Mouse (Mus musculus): ENCODE measurements around the gene Ivd. TPM values are rescaled to one million over a fixed set of nuclear protein-coding genes. Genes with fewer than 3 reads are reported as not detected.

The Ivd gene
- total and polyA plus RNA-seq, 3 experiments: 25.5 to 29.3 (median 27.6) TPM

- Histone ChIP-seq H3K4me3 (replicated peaks in 1 of 3; ENCODE audit: low read depth in 2 of 3, low read length in 2 of 3, poor library complexity in 1 of 3) (no peak overlapping the region), H3K79me2 (replicated peaks; ENCODE audit: control insufficient read depth, extremely low read depth, insufficient read depth, poor library complexity, severe bottlenecking) (no peaks in the 10 kb centered on the region), H3K4me2 (ENCODE audit: insufficient read depth, low read depth, poor library complexity, severe bottlenecking) (no peak overlapping the region), H3K27me3 (replicated peaks) (no peaks in the 10 kb centered on the region), H3K27ac (ENCODE audit: insufficient read depth, low read depth) (no peak overlapping the region), H3K9ac (ENCODE audit: insufficient read depth, low read depth) (no peak overlapping the region), H3K9me3 (replicated peaks; ENCODE audit: low read length) (no peaks in the 10 kb centered on the region), H3K36me3 (replicated peaks in 1 of 2; ENCODE audit: control insufficient read depth in 1 of 2, insufficient read depth in 1 of 2, low read length in 1 of 2) (peaks cover 51 to 78% of the 10 kb centered on the region in 2 experiments), H3K4me1 (ENCODE audit: control insufficient read depth in 1 of 2, insufficient read depth in 2 of 2) (no peaks in the 10 kb centered on the region)
- in situ Hi-C loops (cut with MboI; ENCODE audit: low pct_ligation_motif_present, low pct_unique_long_range_greater_than_20kb, low sequenced_read_pairs) (no loop called here), dilution Hi-C loops (cut with MboI; ENCODE audit: extremely low pct_ligation_motif_present, extremely low pct_unique_long_range_greater_than_20kb, low sequenced_read_pairs) (no loop called here)
- TF ChIP-seq ZMIZ1 (IDR thresholded peaks at IDR 0.05; ENCODE audit: low read depth, low read length) (no peak), GABPA (IDR thresholded peaks at IDR 0.05; ENCODE audit: insufficient replicate concordance, low read depth, low read length) (no peak)
- DNase-seq (ENCODE audit: extremely low read depth): no peak
Measured at GRCm38 (mm10) chr2:118834061-118834460, 27.7 kb upstream of the Ivd start.

- no peak overlapping the region for H3K27ac ChIP-seq (ENCODE audit: insufficient read depth, low read depth)
- no peaks in the 10 kb centered on the region for H3K79me2 ChIP-seq (replicated peaks; ENCODE audit: control insufficient read depth, extremely low read depth, insufficient read depth, poor library complexity, severe bottlenecking)
- in situ Hi-C loops (cut with MboI; ENCODE audit: low pct_ligation_motif_present, low pct_unique_long_range_greater_than_20kb, low sequenced_read_pairs) (no loop called here), dilution Hi-C loops (cut with MboI; ENCODE audit: extremely low pct_ligation_motif_present, extremely low pct_unique_long_range_greater_than_20kb, low sequenced_read_pairs) (no loop called here)
- no peak for TF ChIP-seq TBP (conservative IDR thresholded peaks at IDR 0.05; ENCODE audit: low read depth, low read length)
- no peak for TF ChIP-seq NELFE (IDR thresholded peaks at IDR 0.05; ENCODE audit: low read depth, low read length)
- no peak for TF ChIP-seq USF1 (IDR thresholded peaks at IDR 0.05; ENCODE audit: low read depth, low read length)
- no peak for TF ChIP-seq SIN3A (IDR thresholded peaks at IDR 0.05; ENCODE audit: low read length)
- TF ChIP-seq IRF4 (IDR thresholded peaks at IDR 0.05; ENCODE audit: low read depth, low read length): no peak
- TF ChIP-seq CHD2 (IDR thresholded peaks at IDR 0.05; ENCODE audit: low read length): no peak
- no peak for TF ChIP-seq JUN (IDR thresholded peaks at IDR 0.05; ENCODE audit: insufficient read depth, low read depth, low read length)
- no peak overlapping the region for H3K9ac ChIP-seq (ENCODE audit: insufficient read depth, low read depth)
- no peaks in the 10 kb centered on the region for H3K4me1 ChIP-seq (ENCODE audit: control insufficient read depth in 1 of 2, insufficient read depth in 2 of 2)
- DNase-seq (ENCODE audit: extremely low read depth): no peak
- no peaks in the 10 kb centered on the region for H3K27me3 ChIP-seq (replicated peaks)
- H3K4me3 ChIP-seq (replicated peaks in 1 of 3; ENCODE audit: low read depth in 2 of 3, low read length in 2 of 3, poor library complexity in 1 of 3): no peak overlapping the region
- H3K36me3 ChIP-seq (replicated peaks in 1 of 2; ENCODE audit: control insufficient read depth in 1 of 2, insufficient read depth in 1 of 2, low read length in 1 of 2): peaks cover 47 to 69% of the 10 kb centered on the region in 2 experiments
- H3K4me2 ChIP-seq (ENCODE audit: insufficient read depth, low read depth, poor library complexity, severe bottlenecking): no peak overlapping the region
- H3K9me3 ChIP-seq (replicated peaks; ENCODE audit: low read length): no peaks in the 10 kb centered on the region
Measured at GRCm38 (mm10) chr2:118835115-118835514, 26.6 kb upstream of the Ivd start.

GRCm38 (mm10) chr2:118838330-118838729, 23.4 kb upstream of the Ivd start:
- TF ChIP-seq SMC3 (IDR thresholded peaks at IDR 0.05; ENCODE audit: low read depth, low read length) (no peak), ETS1 (conservative IDR thresholded peaks at IDR 0.05; ENCODE audit: low read depth, low read length) (no peak), MEF2A (IDR thresholded peaks at IDR 0.05; ENCODE audit: borderline replicate concordance, low read depth, low read length) (no peak), PAX5 (IDR thresholded peaks at IDR 0.05; ENCODE audit: low read length) (no peak), RAD21 (IDR thresholded peaks at IDR 0.05; ENCODE audit: low read depth, low read length) (no peak), ZNF384 (IDR thresholded peaks at IDR 0.05; ENCODE audit: low read depth, low read length) (no peak), CHD1 (IDR thresholded peaks at IDR 0.05; ENCODE audit: low read depth, low read length) (no peak), NRF1 (IDR thresholded peaks at IDR 0.05; ENCODE audit: low read depth, low read length) (no peak), CHD2 (IDR thresholded peaks at IDR 0.05; ENCODE audit: low read length) (no peak), CTCF (conservative IDR thresholded peaks at IDR 0.05 in 1 of 2, IDR thresholded peaks at IDR 0.05 in 1 of 2; ENCODE audit: low read depth in 2 of 2, low read length in 2 of 2) (no peak), MAZ (IDR thresholded peaks at IDR 0.05; ENCODE audit: low read depth, low read length) (no peak), RCOR1 (conservative IDR thresholded peaks at IDR 0.05; ENCODE audit: low read depth, low read length) (no peak), BHLHE40 (IDR thresholded peaks at IDR 0.05; ENCODE audit: low read depth, low read length) (no peak), MXI1 (IDR thresholded peaks at IDR 0.05; ENCODE audit: low read depth, low read length) (no peak), ZC3H11A (IDR thresholded peaks at IDR 0.05; ENCODE audit: low read depth, low read length) (no peak), NELFE (IDR thresholded peaks at IDR 0.05; ENCODE audit: low read depth, low read length) (no peak), HCFC1 (IDR thresholded peaks at IDR 0.05; ENCODE audit: low read depth, low read length) (no peak), USF2 (conservative IDR thresholded peaks at IDR 0.05; ENCODE audit: low read depth, low read length) (no peak)
- Histone ChIP-seq H3K4me3 (replicated peaks in 1 of 3; ENCODE audit: low read depth in 2 of 3, low read length in 2 of 3, poor library complexity in 1 of 3) (no peak overlapping the region), H3K9ac (ENCODE audit: insufficient read depth, low read depth) (no peak overlapping the region), H3K79me2 (replicated peaks; ENCODE audit: control insufficient read depth, extremely low read depth, insufficient read depth, poor library complexity, severe bottlenecking) (no peaks in the 10 kb centered on the region), H3K27ac (ENCODE audit: insufficient read depth, low read depth) (no peak overlapping the region), H3K4me2 (ENCODE audit: insufficient read depth, low read depth, poor library complexity, severe bottlenecking) (no peak overlapping the region), H3K27me3 (replicated peaks) (no peaks in the 10 kb centered on the region), H3K9me3 (replicated peaks; ENCODE audit: low read length) (no peaks in the 10 kb centered on the region), H3K4me1 (ENCODE audit: control insufficient read depth in 1 of 2, insufficient read depth in 2 of 2) (peaks cover 10 to 16% of the 10 kb centered on the region in 2 experiments), H3K36me3 (replicated peaks in 1 of 2; ENCODE audit: control insufficient read depth in 1 of 2, insufficient read depth in 1 of 2, low read length in 1 of 2) (peaks cover 20 to 36% of the 10 kb centered on the region in 2 experiments)
- dilution Hi-C loops (cut with MboI; ENCODE audit: extremely low pct_ligation_motif_present, extremely low pct_unique_long_range_greater_than_20kb, low sequenced_read_pairs) (no loop called here), in situ Hi-C loops (cut with MboI; ENCODE audit: low pct_ligation_motif_present, low pct_unique_long_range_greater_than_20kb, low sequenced_read_pairs) (no loop called here)
- DNase-seq (ENCODE audit: extremely low read depth): no peak
